Mouse (Mus musculus) layer of hippocampus, adult 8-10 months (tissue): ENCODE results near the gene Sh3bgrl2. TPM values are rescaled to one million over a fixed set of nuclear protein-coding genes. Genes with fewer than 3 reads are reported as not detected.

Experiments
- DNase-seq, 2 experiments: peaks; one replicate each; pipeline ENCODE4 v3.0.0; 2022; ENCODE audit warnings: low spot score in 2 of 2
- total RNA-seq, 4 experiments: library from RNA; stranded (reverse); gene quantifications; 2 replicates each; pipeline ENCODE4 v1.2.4; 2022

Sh3bgrl2 gene
- total RNA-seq, 4 experiments from 2014 or later = 31.1 to 33.7 (median 31.4) TPM

- no peak for DNase-seq
These were observed 80.8 kb downstream of the Sh3bgrl2 start for GRCm38 (mm10) chr9:83628669-83629612.

- DNase-seq = no peak
These were observed 82.2 kb downstream of the Sh3bgrl2 start for GRCm38 (mm10) chr9:83630341-83630740.

- DNase-seq = no peak
These were observed 83.8 kb downstream of the Sh3bgrl2 start for GRCm38 (mm10) chr9:83631920-83632319.

- no peak for DNase-seq
These were observed 86.6 kb downstream of the Sh3bgrl2 start for GRCm38 (mm10) chr9:83634703-83635102.

GRCm38 (mm10) chr9:83635997-83636396, 87.9 kb downstream of the Sh3bgrl2 start:
- no peak for DNase-seq

GRCm38 (mm10) chr9:83643139-83643538, 95.0 kb downstream of the Sh3bgrl2 start:
- no peak for DNase-seq

- DNase-seq = no peak
These were observed 95.7 kb downstream of the Sh3bgrl2 start for GRCm38 (mm10) chr9:83643833-83644232.

GRCm38 (mm10) chr9:83646215-83646614, 98.1 kb downstream of the Sh3bgrl2 start:
- DNase-seq = no peak

- DNase-seq = no peak
These were observed 98.6 kb downstream of the Sh3bgrl2 start for GRCm38 (mm10) chr9:83646691-83647090.

- DNase-seq = no peak
These were observed 100.0 kb downstream of the Sh3bgrl2 start for GRCm38 (mm10) chr9:83647919-83648705.

- DNase-seq = no peak
These were observed 100.6 kb downstream of the Sh3bgrl2 start for GRCm38 (mm10) chr9:83648733-83649132.

GRCm38 (mm10) chr9:83652015-83652414, 103.9 kb downstream of the Sh3bgrl2 start:
- DNase-seq = no peak

GRCm38 (mm10) chr9:83652590-83653172, 104.6 kb downstream of the Sh3bgrl2 start:
- DNase-seq = no peak

GRCm38 (mm10) chr9:83654601-83655000, 106.5 kb downstream of the Sh3bgrl2 start:
- DNase-seq = no peak

- DNase-seq = no peak
These were observed 109.0 kb downstream of the Sh3bgrl2 start for GRCm38 (mm10) chr9:83656960-83657651.

GRCm38 (mm10) chr9:83657652-83658002, 109.5 kb downstream of the Sh3bgrl2 start:
- DNase-seq = no peak

- no peak for DNase-seq
These were observed 111.0 kb downstream of the Sh3bgrl2 start for GRCm38 (mm10) chr9:83659081-83659480.

GRCm38 (mm10) chr9:83661811-83662210, 113.7 kb downstream of the Sh3bgrl2 start:
- DNase-seq = no peak

- DNase-seq = peak in 1 of 2 experiments; percentile 14
These were observed 116.1 kb downstream of the Sh3bgrl2 start for GRCm38 (mm10) chr9:83663981-83664897.

- DNase-seq = no peak
These were observed 116.8 kb downstream of the Sh3bgrl2 start for GRCm38 (mm10) chr9:83664951-83665350.
